Mouse (Mus musculus): ENCODE results near the gene Pcyt2. TPM values are rescaled to one million over a fixed set of nuclear protein-coding genes. Genes with fewer than 3 reads are reported as not detected.

Gene Pcyt2
- polyA plus RNA-seq, 1 experiment from 2014 or later: 187 TPM

- H3K4me3 ChIP-seq (ENCODE audit: low read depth, low read length): peak overlapping the region; percentile 99
- H3K36me3 ChIP-seq (ENCODE audit: control insufficient read depth, insufficient read depth, low read length): peaks cover 23% of the 10 kb centered on the region; the same call in 1 of the 2 replicates
- ATAC-seq (ENCODE audit: low read depth): peak; percentile 59
- peak overlapping the region; percentile 97 for H3K4me2 ChIP-seq (ENCODE audit: low read depth, low read length)
- H3K4me1 ChIP-seq (ENCODE audit: control insufficient read depth, insufficient read depth, low read length): peaks cover 11% of the 10 kb centered on the region
- no peaks in the 10 kb centered on the region for H3K27me3 ChIP-seq (ENCODE audit: control insufficient read depth, insufficient read depth, low read length)
- H3K27ac ChIP-seq (ENCODE audit: low read depth, low read length): peak overlapping the region; percentile 86
- WGBS: 18% methylated on average over 22 of the region's 30 CpGs
- H3K9me3 ChIP-seq (ENCODE audit: control insufficient read depth, low read length): no peaks in the 10 kb centered on the region
- H3K9ac ChIP-seq (replicated peaks; ENCODE audit: low read depth, low read length): peak overlapping the region; percentile 73
Observed at GRCm38 (mm10) chr11:120623961-120624679, 6.4 kb upstream of the Pcyt2 start.

GRCm38 (mm10) chr11:120622805-120623204 lies 5.1 kb upstream of the Pcyt2 start:
- Histone ChIP-seq H3K27me3 (ENCODE audit: control insufficient read depth, insufficient read depth, low read length) (no peaks in the 10 kb centered on the region), H3K4me1 (ENCODE audit: control insufficient read depth, insufficient read depth, low read length) (peaks cover 11% of the 10 kb centered on the region), H3K4me2 (ENCODE audit: low read depth, low read length) (no peak overlapping the region), H3K9me3 (ENCODE audit: control insufficient read depth, low read length) (no peaks in the 10 kb centered on the region), H3K4me3 (ENCODE audit: low read depth, low read length) (no peak overlapping the region), H3K27ac (ENCODE audit: low read depth, low read length) (no peak overlapping the region), H3K36me3 (ENCODE audit: control insufficient read depth, insufficient read depth, low read length) (peaks cover 27% of the 10 kb centered on the region; the same call in 1 of the 2 replicates), H3K9ac (replicated peaks; ENCODE audit: low read depth, low read length) (no peak overlapping the region)
- WGBS: 90% methylated on average over 6 of the region's 6 CpGs
- no peak for ATAC-seq (ENCODE audit: low read depth)

- Histone ChIP-seq H3K36me3 (ENCODE audit: control insufficient read depth, insufficient read depth, low read length) (peaks cover 21% of the 10 kb centered on the region; the same call in 1 of the 2 replicates), H3K27me3 (ENCODE audit: control insufficient read depth, insufficient read depth, low read length) (no peaks in the 10 kb centered on the region), H3K4me1 (ENCODE audit: control insufficient read depth, insufficient read depth, low read length) (peaks cover 20% of the 10 kb centered on the region), H3K4me3 (ENCODE audit: low read depth, low read length) (no peak overlapping the region), H3K9me3 (ENCODE audit: control insufficient read depth, low read length) (no peaks in the 10 kb centered on the region), H3K27ac (ENCODE audit: low read depth, low read length) (no peak overlapping the region), H3K4me2 (ENCODE audit: low read depth, low read length) (no peak overlapping the region), H3K9ac (replicated peaks; ENCODE audit: low read depth, low read length) (no peak overlapping the region)
- ATAC-seq (ENCODE audit: low read depth): no peak
- 99% methylated on average over 14 of the region's 14 CpGs for WGBS
Observed at GRCm38 (mm10) chr11:120620195-120620594, 2.5 kb upstream of the Pcyt2 start.

GRCm38 (mm10) chr11:120618619-120619535 lies 1.1 kb upstream of the Pcyt2 start:
- H3K4me1 ChIP-seq (ENCODE audit: control insufficient read depth, insufficient read depth, low read length): peaks cover 14% of the 10 kb centered on the region
- H3K27me3 ChIP-seq (ENCODE audit: control insufficient read depth, insufficient read depth, low read length): no peaks in the 10 kb centered on the region
- no peaks in the 10 kb centered on the region for H3K9me3 ChIP-seq (ENCODE audit: control insufficient read depth, low read length)
- no peak overlapping the region for H3K27ac ChIP-seq (ENCODE audit: low read depth, low read length)
- WGBS: 95% methylated on average over 25 of the region's 25 CpGs
- peaks cover 21% of the 10 kb centered on the region; the same call in 1 of the 2 replicates for H3K36me3 ChIP-seq (ENCODE audit: control insufficient read depth, insufficient read depth, low read length)
- no peak overlapping the region for H3K4me3 ChIP-seq (ENCODE audit: low read depth, low read length)
- H3K9ac ChIP-seq (replicated peaks; ENCODE audit: low read depth, low read length): no peak overlapping the region
- no peak for ATAC-seq (ENCODE audit: low read depth)
- H3K4me2 ChIP-seq (ENCODE audit: low read depth, low read length): no peak overlapping the region

GRCm38 (mm10) chr11:120616617-120617294 lies 980 bp downstream of the Pcyt2 start:
- Histone ChIP-seq H3K36me3 (ENCODE audit: control insufficient read depth, insufficient read depth, low read length) (peaks cover 34% of the 10 kb centered on the region), H3K4me3 (ENCODE audit: low read depth, low read length) (peak overlapping the region; percentile 72), H3K9ac (replicated peaks; ENCODE audit: low read depth, low read length) (peak overlapping the region; percentile 74), H3K4me2 (ENCODE audit: low read depth, low read length) (peak overlapping the region; percentile 82), H3K27ac (ENCODE audit: low read depth, low read length) (no peak overlapping the region; the same call in 1 of the 2 replicates), H3K27me3 (ENCODE audit: control insufficient read depth, insufficient read depth, low read length) (no peaks in the 10 kb centered on the region), H3K9me3 (ENCODE audit: control insufficient read depth, low read length) (no peaks in the 10 kb centered on the region), H3K4me1 (ENCODE audit: control insufficient read depth, insufficient read depth, low read length) (peaks cover 12% of the 10 kb centered on the region)
- ATAC-seq (ENCODE audit: low read depth): no peak
- 54% methylated on average over 4 of the region's 4 CpGs for WGBS

- ATAC-seq (ENCODE audit: low read depth): no peak
- H3K4me1 ChIP-seq (ENCODE audit: control insufficient read depth, insufficient read depth, low read length): peaks cover 12% of the 10 kb centered on the region
- no peak overlapping the region for H3K27ac ChIP-seq (ENCODE audit: low read depth, low read length)
- H3K9me3 ChIP-seq (ENCODE audit: control insufficient read depth, low read length): no peaks in the 10 kb centered on the region
- H3K36me3 ChIP-seq (ENCODE audit: control insufficient read depth, insufficient read depth, low read length): peaks cover 40% of the 10 kb centered on the region
- 92% methylated on average over 11 of the region's 11 CpGs for WGBS
- H3K27me3 ChIP-seq (ENCODE audit: control insufficient read depth, insufficient read depth, low read length): no peaks in the 10 kb centered on the region
- no peak overlapping the region for H3K9ac ChIP-seq (replicated peaks; ENCODE audit: low read depth, low read length)
- peak overlapping the region; percentile 18; the same call in 1 of the 2 replicates for H3K4me2 ChIP-seq (ENCODE audit: low read depth, low read length)
- no peak overlapping the region for H3K4me3 ChIP-seq (ENCODE audit: low read depth, low read length)
Observed at GRCm38 (mm10) chr11:120615606-120616203, 2.0 kb downstream of the Pcyt2 start.

- no peak overlapping the region for H3K4me2 ChIP-seq (ENCODE audit: low read depth, low read length)
- no peaks in the 10 kb centered on the region for H3K9me3 ChIP-seq (ENCODE audit: control insufficient read depth, low read length)
- peaks cover 12% of the 10 kb centered on the region for H3K4me1 ChIP-seq (ENCODE audit: control insufficient read depth, insufficient read depth, low read length)
- no peak overlapping the region for H3K27ac ChIP-seq (ENCODE audit: low read depth, low read length)
- ATAC-seq (ENCODE audit: low read depth): no peak
- H3K27me3 ChIP-seq (ENCODE audit: control insufficient read depth, insufficient read depth, low read length): no peaks in the 10 kb centered on the region
- H3K4me3 ChIP-seq (ENCODE audit: low read depth, low read length): no peak overlapping the region
- H3K36me3 ChIP-seq (ENCODE audit: control insufficient read depth, insufficient read depth, low read length): peaks cover 37% of the 10 kb centered on the region
- H3K9ac ChIP-seq (replicated peaks; ENCODE audit: low read depth, low read length): no peak overlapping the region
- 87% methylated on average over 6 of the region's 6 CpGs for WGBS
Observed at GRCm38 (mm10) chr11:120615167-120615566, 2.6 kb downstream of the Pcyt2 start.

GRCm38 (mm10) chr11:120613976-120614375 lies 3.8 kb downstream of the Pcyt2 start:
- H3K4me2 ChIP-seq (ENCODE audit: low read depth, low read length): no peak overlapping the region
- 0 out of 2 replicates have a peak, but pooled peaks cover 1% of the 10 kb centered on the region for H3K27me3 ChIP-seq (ENCODE audit: control insufficient read depth, insufficient read depth, low read length)
- no peaks in the 10 kb centered on the region for H3K9me3 ChIP-seq (ENCODE audit: control insufficient read depth, low read length)
- WGBS: 64% methylated on average over 8 of the region's 8 CpGs
- no peak overlapping the region for H3K4me3 ChIP-seq (ENCODE audit: low read depth, low read length)
- H3K9ac ChIP-seq (replicated peaks; ENCODE audit: low read depth, low read length): no peak overlapping the region
- H3K36me3 ChIP-seq (ENCODE audit: control insufficient read depth, insufficient read depth, low read length): peaks cover 34% of the 10 kb centered on the region
- no peak overlapping the region for H3K27ac ChIP-seq (ENCODE audit: low read depth, low read length)
- H3K4me1 ChIP-seq (ENCODE audit: control insufficient read depth, insufficient read depth, low read length): peaks cover 12% of the 10 kb centered on the region
- no peak for ATAC-seq (ENCODE audit: low read depth)
